10 mouse cellular contexts compared by ENCODE assay signal in genomic region chr7:80216566-80216965, GRCm38 (mm10). TPM values are rescaled to one million over a fixed set of nuclear protein-coding genes. Genes with fewer than 3 reads are reported as not detected.
DNase-seq lines count a peak whose midpoint lies in the region; ATAC-seq and TF ChIP-seq lines count a peak whose summit lies in the region.
"Had no signal": no experiment of that assay in that cellular context is flagged by ENCODE, and none has a peak within 500 bp of the region (broad histone marks: within the 10 kb centered on the region; RNA-seq: fewer than 3 reads in every experiment).

No protein-coding gene starts in this region.

- H3K4me2 ChIP-seq in lung, postnatal 0 days (replicated peaks; ENCODE audit: low read depth, low read length) = no peak overlapping the region

- H3K27ac ChIP-seq in lung, postnatal 0 days (ENCODE audit: low read length) = no peak overlapping the region

- no peaks in the 10 kb centered on the region for H3K4me1 ChIP-seq in lung, adult 2 months (ENCODE audit: control insufficient read depth, insufficient read depth, low read length)
- H3K4me1 ChIP-seq in lung, postnatal 0 days (ENCODE audit: insufficient read depth, low read depth, low read length) = no peaks in the 10 kb centered on the region

- TF ChIP-seq POLR2A in lung, adult 2 months (IDR thresholded peaks at IDR 0.05; ENCODE audit: borderline replicate concordance, extremely low read depth, low read depth, low read length) = no peak

- no peaks in the 10 kb centered on the region for H3K9me3 ChIP-seq in lung, postnatal 0 days (ENCODE audit: low read length)

- 64% methylated on average over 8 of the region's 8 CpGs for WGBS in lung, adult 2 months
- 69% methylated on average over 8 of the region's 8 CpGs for WGBS in lung, postnatal 0 days

- peaks cover 6% of the 10 kb centered on the region; the same call in 1 of the 2 replicates for H3K36me3 ChIP-seq in lung, postnatal 0 days (ENCODE audit: insufficient read depth, low read length)

- peak; percentile 61 to 64 for DNase-seq in cerebellum, postnatal 14 days
- DNase-seq in cerebellum, postnatal 36 days = no peak
- DNase-seq in lung, adult 18-20 months = peak; percentile 48 to 51
- DNase-seq in lung, adult 2 months = no peak
- peak; percentile 67 to 68 for DNase-seq in heart, postnatal 36 days
- DNase-seq in lung, postnatal 0 days (ENCODE audit: low spot score) = no peak
- no peak for DNase-seq in thymus, adult 18-20 months
- DNase-seq in spleen, adult 12 weeks (ENCODE audit: low spot score) = no peak

- ATAC-seq in lung, postnatal 0 days = peak; percentile 34; the same call in 1 of the 2 replicates

- H3K4me3 ChIP-seq in lung, adult 2 months (replicated peaks; ENCODE audit: extremely low read depth, low read depth, low read length) = no peak overlapping the region
- H3K4me3 ChIP-seq in lung, postnatal 0 days (ENCODE audit: low read depth, low read length) = no peak overlapping the region

- no peak overlapping the region for H3K9ac ChIP-seq in lung, postnatal 0 days (replicated peaks; ENCODE audit: low read depth)

- no peak for TF ChIP-seq EP300 in lung, postnatal 0 days (IDR thresholded peaks at IDR 0.05)

- intact Hi-C loops in heart, postnatal 36 days (cut with DNase I) = loop anchor here (5.0 to 10.0 kb wide), 3 partner anchors 59 to 422 kb away; partner anchors contain the start of gene Mesp1

- TF ChIP-seq CTCF in lung, adult 2 months (IDR thresholded peaks at IDR 0.05; ENCODE audit: insufficient read depth, low read length) = no peak
- TF ChIP-seq CTCF in lung, postnatal 0 days (IDR thresholded peaks at IDR 0.05) = no peak; the same call in none of the 2 replicates

- no peaks in the 10 kb centered on the region for H3K27me3 ChIP-seq in lung, postnatal 0 days (replicated peaks; ENCODE audit: insufficient read depth, low read length)
- H3K27me3 ChIP-seq: CH12.LX had no signal

RNA-seq across cellular contexts. Expression of gene Cib1, which starts 16.0 kb away (rescaled TPM):
- 93.8 and 94.6 TPM in 2 replicates for polyA plus RNA-seq in lung, adult 2 months (2012; rRNA removed)
- total RNA-seq in heart, postnatal 36 days (2021) = 10 to 100 TPM; 15.6 to 16.3 TPM
- 108 and 123 TPM in 2 replicates for polyA plus RNA-seq in lung, postnatal 0 days (2015; fragmentation: Nextera tagmentation; extraction: Ambion mirVana)

RNA-seq across cellular contexts. Expression of gene Gdpgp1, which starts 16.1 kb away (rescaled TPM):
- 2.4 and 3.2 TPM in 2 replicates for polyA plus RNA-seq in lung, adult 2 months (2012; rRNA removed)
- total RNA-seq in heart, postnatal 36 days (2021) = 1 to 10 TPM; 1.5 to 1.8 TPM
- 2.6 and 2.8 TPM in 2 replicates for polyA plus RNA-seq in lung, postnatal 0 days (2015; fragmentation: Nextera tagmentation; extraction: Ambion mirVana)

RNA-seq across cellular contexts. Expression of gene Ttll13, which starts 29.6 kb away (rescaled TPM):
- polyA plus RNA-seq in lung, adult 2 months (2012; rRNA removed) = 1.2 and 1.3 TPM in 2 replicates
- total RNA-seq in heart, postnatal 36 days (2021) = under 1 TPM; 0.14 to 0.53 TPM
- 1.9 and 2.1 TPM in 2 replicates for polyA plus RNA-seq in lung, postnatal 0 days (2015; fragmentation: Nextera tagmentation; extraction: Ambion mirVana)
- total RNA-seq: common myeloid progenitor, adult 5-6 weeks had no signal

RNA-seq across cellular contexts. Expression of gene Sema4b, which starts 29.9 kb away (rescaled TPM):
- polyA plus RNA-seq in lung, adult 2 months (2012; rRNA removed) = 14.7 and 19.0 TPM in 2 replicates
- total RNA-seq in heart, postnatal 36 days (2021) = 10 to 100 TPM; 12.1 to 12.4 TPM
- polyA plus RNA-seq in lung, postnatal 0 days (2015; fragmentation: Nextera tagmentation; extraction: Ambion mirVana) = 11.6 and 11.8 TPM in 2 replicates

RNA-seq across cellular contexts. Expression of gene Ngrn, which starts 44.4 kb away (rescaled TPM):
- polyA plus RNA-seq in lung, adult 2 months (2012; rRNA removed) = 21.0 and 26.2 TPM in 2 replicates
- total RNA-seq in heart, postnatal 36 days (2021) = 10 to 100 TPM; 26.7 to 29.0 TPM
- polyA plus RNA-seq in lung, postnatal 0 days (2015; fragmentation: Nextera tagmentation; extraction: Ambion mirVana) = 40.8 and 46.0 TPM in 2 replicates

Comparison
In these comparisons a context has a peak if more than half of its experiments do, and no peak if none do; other contexts are left out.
1. DNase-seq: peak in cerebellum, postnatal 14 days (2 of 2), lung, adult 18-20 months (2 of 2) and heart, postnatal 36 days (2 of 2); none in cerebellum, postnatal 36 days (0 of 2), lung, adult 2 months (single experiment), lung, postnatal 0 days (single experiment), thymus, adult 18-20 months (0 of 2) and spleen, adult 12 weeks (single experiment).